Mouse (Mus musculus): ENCODE results near the gene Galk1. TPM values are rescaled to one million over a fixed set of nuclear protein-coding genes. Genes with fewer than 3 reads are reported as not detected.

Gene Galk1
- total and polyA plus RNA-seq, 3 experiments, result 253 to 326 TPM; not detected in 1

GRCm38 (mm10) chr11:116004186-116004823 is 8.2 kb downstream of the Galk1 start:
- Histone ChIP-seq H3K9ac (ENCODE audit: control insufficient read depth, low read depth, low read length, poor library complexity, severe bottlenecking) (peak overlapping the region; percentile 80), H3K27ac (ENCODE audit: control insufficient read depth, low read depth, low read length) (peak overlapping the region; percentile 77), H3K4me3 (ENCODE audit: control insufficient read depth in 1 of 2, insufficient read depth in 1 of 2, low read depth in 2 of 2, low read length in 2 of 2) (peak overlapping the region; percentile 46 to 56), H3K79me2 (ENCODE audit: control insufficient read depth, insufficient read depth, low read length, poor library complexity) (no peaks in the 10 kb centered on the region; the same call in 1 of the 2 replicates), H3K4me1 (ENCODE audit: control insufficient read depth in 1 of 2, insufficient read depth in 2 of 2, low read length in 2 of 2) (peaks cover 5 to 17% of the 10 kb centered on the region in 2 experiments), H3K27me3 (ENCODE audit: control insufficient read depth in 1 of 2, insufficient read depth in 2 of 2, low read length in 2 of 2) (no peaks in the 10 kb centered on the region), H3K9me3 (replicated peaks; ENCODE audit: insufficient read depth, low read length) (no peaks in the 10 kb centered on the region), H3K36me3 (ENCODE audit: control insufficient read depth in 1 of 2, insufficient read depth in 2 of 2, low read length in 2 of 2) (peaks cover 0 to 8% of the 10 kb centered on the region in 2 experiments; a peak in 2 of 4 replicates)
- peak; percentile 85 for DNase-seq (ENCODE audit: low read depth, low spot score)
- TF ChIP-seq GABPA (IDR thresholded peaks at IDR 0.05; ENCODE audit: low read depth, low read length) (no peak), POLR2A (IDR thresholded peaks at IDR 0.05; ENCODE audit: control insufficient read depth in 1 of 2, insufficient read depth in 1 of 2, low read depth in 1 of 2, low read length in 2 of 2, poor library complexity in 1 of 2) (no peak; a peak in 1 of 4 replicates), BHLHE40 (IDR thresholded peaks at IDR 0.05; ENCODE audit: borderline replicate concordance, low read depth, low read length) (no peak), TCF12 (IDR thresholded peaks at IDR 0.05; ENCODE audit: low read depth, low read length) (peak; percentile 32; the same call in 1 of the 2 replicates), USF1 (IDR thresholded peaks at IDR 0.05; ENCODE audit: low read depth, low read length) (no peak), ZC3H11A (IDR thresholded peaks at IDR 0.05; ENCODE audit: low read depth, low read length) (no peak), POLR2AphosphoS5 (IDR thresholded peaks at IDR 0.05; ENCODE audit: borderline replicate concordance, low read depth, low read length) (no peak), KAT2A (conservative IDR thresholded peaks at IDR 0.05; ENCODE audit: low read depth, low read length) (no peak), MAZ (IDR thresholded peaks at IDR 0.05; ENCODE audit: low read depth, low read length) (no peak; the same call in 1 of the 2 replicates), CHD2 (IDR thresholded peaks at IDR 0.05; ENCODE audit: low read length) (peak; percentile 12; the same call in 1 of the 2 replicates), SMC3 (IDR thresholded peaks at IDR 0.05; ENCODE audit: low read depth, low read length) (no peak), POLR2AphosphoS2 (IDR thresholded peaks at IDR 0.05; ENCODE audit: low read length) (no peak), RCOR1 (IDR thresholded peaks at IDR 0.05; ENCODE audit: low read depth, low read length) (no peak; the same call in 1 of the 2 replicates), TAL1 (IDR thresholded peaks at IDR 0.05; ENCODE audit: low read length) (peak; percentile 68), EP300 (IDR thresholded peaks at IDR 0.05; ENCODE audit: low read depth in 1 of 2, low read length in 2 of 2) (peak; percentile 69 to 83; a peak in 3 of 4 replicates), CHD1 (IDR thresholded peaks at IDR 0.05; ENCODE audit: low read depth, low read length) (no peak), RAD21 (IDR thresholded peaks at IDR 0.05; ENCODE audit: low read depth, low read length) (no peak), E2F4 (IDR thresholded peaks at IDR 0.05; ENCODE audit: borderline replicate concordance, low read depth, low read length) (no peak), MYB (IDR thresholded peaks at IDR 0.05; ENCODE audit: low read depth, low read length) (no peak), MAFK (IDR thresholded peaks at IDR 0.05; ENCODE audit: borderline replicate concordance, low read depth, low read length) (no peak), ELF1 (IDR thresholded peaks at IDR 0.05; ENCODE audit: low read depth, low read length) (no peak; the same call in 1 of the 2 replicates), MAX (IDR thresholded peaks at IDR 0.05; ENCODE audit: low read length) (no peak; the same call in 1 of the 2 replicates), NELFE (IDR thresholded peaks at IDR 0.05; ENCODE audit: low read depth, low read length) (no peak), ZMIZ1 (IDR thresholded peaks at IDR 0.05; ENCODE audit: low read depth, low read length) (peak; percentile 20; the same call in 1 of the 2 replicates), MYC (IDR thresholded peaks at IDR 0.05; ENCODE audit: low read depth, low read length) (0 out of 2 replicates have a peak, but pooled peaks have one; percentile 33), UBTF (IDR thresholded peaks at IDR 0.05; ENCODE audit: borderline replicate concordance, insufficient read depth, low read depth, low read length) (no peak), ETS1 (IDR thresholded peaks at IDR 0.05; ENCODE audit: low read depth, low read length) (peak; percentile 37), ZKSCAN1 (IDR thresholded peaks at IDR 0.05; ENCODE audit: low read depth, low read length) (no peak), USF2 (IDR thresholded peaks at IDR 0.05; ENCODE audit: borderline replicate concordance in 1 of 2, insufficient read depth in 1 of 2, low read depth in 1 of 2, low read length in 2 of 2) (no peak), SIN3A (IDR thresholded peaks at IDR 0.05; ENCODE audit: low read length) (no peak), MEF2A (IDR thresholded peaks at IDR 0.05; ENCODE audit: extremely low read depth, insufficient replicate concordance, low read depth, low read length, poor library complexity, severe bottlenecking) (no peak), CTCF (IDR thresholded peaks at IDR 0.05 in 2 of 3, conservative IDR thresholded peaks at IDR 0.05 in 1 of 3; ENCODE audit: control insufficient read depth in 1 of 3, insufficient read depth in 1 of 3, low read depth in 2 of 3, low read length in 3 of 3, poor library complexity in 1 of 3, severe bottlenecking in 1 of 3) (no peak), JUND (IDR thresholded peaks at IDR 0.05; ENCODE audit: low read depth, low read length) (no peak), HCFC1 (IDR thresholded peaks at IDR 0.05; ENCODE audit: low read depth, low read length) (no peak; the same call in 1 of the 2 replicates), ZNF384 (IDR thresholded peaks at IDR 0.05; ENCODE audit: low read depth, low read length) (peak; percentile 74), TBP (IDR thresholded peaks at IDR 0.05; ENCODE audit: low read depth, low read length) (no peak; the same call in 1 of the 2 replicates)
